Mouse (Mus musculus) MEL (cell line): ENCODE measurements around the gene Wwtr1. TPM values are rescaled to one million over a fixed set of nuclear protein-coding genes. Genes with fewer than 3 reads are reported as not detected.

ENCODE experiments used
- DNase-seq: peaks from one replicate; pipeline ENCODE4 v3.0.0; 2011; ENCODE audit warnings: low read depth, low spot score
- H3K27ac ChIP-seq: 2 replicates; pipeline ENCODE4 v1.5.1; 2012; ENCODE audit warnings: low read depth, mild to moderate bottlenecking, control low read depth, low read length, moderate library complexity; ENCODE audit not compliant: control insufficient read depth
- H3K27me3 ChIP-seq, 2 experiments: fragments of 150-350 bp in 1 of 2; sonication (generic) in 1 of 2; 2 replicates each; pipeline ENCODE4 v1.6.1; 2012; ENCODE audit warnings: low read length in 2 of 2, mild to moderate bottlenecking in 2 of 2, improper control_type of control experiment in 1 of 2, moderate library complexity in 1 of 2; ENCODE audit not compliant: insufficient read depth in 2 of 2, control insufficient read depth in 1 of 2
- H3K36me3 ChIP-seq, 2 experiments: 2 replicates each; pipeline ENCODE4 v1.6.1; 2012 to 2014; ENCODE audit warnings: low read length in 2 of 2, improper control_type of control experiment in 1 of 2, inconsistent platforms in 1 of 2, mild to moderate bottlenecking in 1 of 2; ENCODE audit not compliant: insufficient read depth in 2 of 2, control insufficient read depth in 1 of 2
- H3K4me1 ChIP-seq, 2 experiments: fragments of 150-350 bp in 1 of 2; sonication (generic) in 1 of 2; 2 replicates each; pipeline ENCODE4 v1.6.1; 2012; ENCODE audit warnings: low read length in 2 of 2, improper control_type of control experiment in 1 of 2, mild to moderate bottlenecking in 1 of 2; ENCODE audit not compliant: insufficient read depth in 2 of 2, control insufficient read depth in 1 of 2
- H3K4me3 ChIP-seq, 2 experiments: fragments of 150-350 bp in 1 of 2; sonication (generic) in 1 of 2; 2 replicates each; pipeline ENCODE4 v1.5.1; 2012; ENCODE audit warnings: low read depth in 2 of 2, low read length in 2 of 2, mild to moderate bottlenecking in 2 of 2, moderate library complexity in 2 of 2, control low read depth in 1 of 2, improper control_type of control experiment in 1 of 2; ENCODE audit not compliant: control insufficient read depth in 1 of 2, insufficient read depth in 1 of 2
- H3K79me2 ChIP-seq: 2 replicates; pipeline ENCODE4 v1.6.1; 2012; ENCODE audit warnings: mild to moderate bottlenecking, low read length, moderate library complexity; ENCODE audit not compliant: control insufficient read depth, poor library complexity, insufficient read depth
- H3K9ac ChIP-seq: 2 replicates; pipeline ENCODE4 v1.6.1; 2012; ENCODE audit warnings: low read depth, mild to moderate bottlenecking, control low read depth, low read length, moderate library complexity; ENCODE audit not compliant: control insufficient read depth, poor library complexity, severe bottlenecking
- H3K9me3 ChIP-seq: fragments of 150-350 bp; sonication (generic); replicated peaks from 2 replicates; pipeline ENCODE4 v1.6.1; 2012; ENCODE audit warnings: mild to moderate bottlenecking, low read length, improper control_type of control experiment, moderate library complexity; ENCODE audit not compliant: insufficient read depth
- E2F4 ChIP-seq: IDR thresholded peaks from 2 replicates; pipeline ENCODE4 v1.6.1; 2011; ENCODE audit warnings: low read depth, low read length, improper control_type of control experiment, borderline replicate concordance
- ELF1 ChIP-seq: IDR thresholded peaks from 2 replicates; pipeline ENCODE4 v1.6.1; 2014; ENCODE audit warnings: low read depth, mild to moderate bottlenecking, inconsistent platforms, low read length, improper control_type of control experiment, moderate library complexity
- EP300 ChIP-seq, 2 experiments: IDR thresholded peaks; 2 replicates each; pipeline ENCODE4 v1.6.1; 2011; ENCODE audit warnings: improper control_type of control experiment in 2 of 2, low read length in 2 of 2, low read depth in 1 of 2, mild to moderate bottlenecking in 1 of 2
- ETS1 ChIP-seq: IDR thresholded peaks from 2 replicates; pipeline ENCODE4 v1.6.1; 2012; ENCODE audit warnings: low read depth, mild to moderate bottlenecking, inconsistent platforms, low read length, improper control_type of control experiment, moderate library complexity
- GABPA ChIP-seq: IDR thresholded peaks from 2 replicates; pipeline ENCODE4 v1.6.1; 2012; ENCODE audit warnings: low read depth, mild to moderate bottlenecking, inconsistent platforms, low read length, improper control_type of control experiment, moderate library complexity
- HCFC1 ChIP-seq: IDR thresholded peaks from 2 replicates; pipeline ENCODE4 v1.6.1; 2012; ENCODE audit warnings: low read depth, mild to moderate bottlenecking, inconsistent platforms, low read length, improper control_type of control experiment, moderate library complexity
- KAT2A ChIP-seq: conservative IDR thresholded peaks from 2 replicates; pipeline ENCODE4 v1.6.1; 2012; ENCODE audit warnings: low read depth, low read length, improper control_type of control experiment, inconsistent platforms
- MAX ChIP-seq: IDR thresholded peaks from 2 replicates; pipeline ENCODE4 v1.6.1; 2011; ENCODE audit warnings: low read length, improper control_type of control experiment
- MEF2A ChIP-seq: IDR thresholded peaks from 2 replicates; pipeline ENCODE4 v1.6.1; 2014; ENCODE audit warnings: low read depth, mild to moderate bottlenecking, inconsistent platforms, low read length, improper control_type of control experiment; ENCODE audit not compliant: poor library complexity, insufficient replicate concordance, severe bottlenecking; ENCODE audit errors: extremely low read depth
- MXI1 ChIP-seq: IDR thresholded peaks from 2 replicates; pipeline ENCODE4 v1.6.1; 2011; ENCODE audit warnings: mild to moderate bottlenecking, low read depth, low read length, improper control_type of control experiment
- MYC ChIP-seq: IDR thresholded peaks from 2 replicates; pipeline ENCODE4 v1.6.1; 2011; ENCODE audit warnings: low read depth, mild to moderate bottlenecking, low read length, improper control_type of control experiment, moderate library complexity
- NELFE ChIP-seq: IDR thresholded peaks from 2 replicates; pipeline ENCODE4 v1.6.1; 2011; ENCODE audit warnings: low read depth, low read length, improper control_type of control experiment
- NRF1 ChIP-seq: IDR thresholded peaks from 2 replicates; pipeline ENCODE4 v1.6.1; 2014; ENCODE audit warnings: low read depth, mild to moderate bottlenecking, inconsistent platforms, low read length, improper control_type of control experiment, moderate library complexity; ENCODE audit not compliant: poor library complexity, insufficient read depth, severe bottlenecking
- POLR2AphosphoS2 ChIP-seq: IDR thresholded peaks from 2 replicates; pipeline ENCODE4 v1.6.1; 2011; ENCODE audit warnings: low read length, improper control_type of control experiment
- RAD21 ChIP-seq: IDR thresholded peaks from 2 replicates; pipeline ENCODE4 v1.6.1; 2011; ENCODE audit warnings: mild to moderate bottlenecking, low read depth, low read length, improper control_type of control experiment
- SMC3 ChIP-seq: IDR thresholded peaks from 2 replicates; pipeline ENCODE4 v1.6.1; 2011; ENCODE audit warnings: low read depth, low read length, improper control_type of control experiment
- TAL1 ChIP-seq: IDR thresholded peaks from 2 replicates; pipeline ENCODE4 v1.6.1; 2012; ENCODE audit warnings: mild to moderate bottlenecking, inconsistent platforms, low read length, moderate library complexity, mixed read lengths
- TBP ChIP-seq: IDR thresholded peaks from 2 replicates; pipeline ENCODE4 v1.8.0; 2011; ENCODE audit warnings: low read depth, low read length, improper control_type of control experiment
- ZMIZ1 ChIP-seq: IDR thresholded peaks from 2 replicates; pipeline ENCODE4 v1.6.1; 2012; ENCODE audit warnings: low read depth, mild to moderate bottlenecking, inconsistent platforms, low read length, improper control_type of control experiment, moderate library complexity
- polyA plus RNA-seq, 2 experiments: library from polyadenylated mRNA; stranded (reverse) in 1 of 2; unstranded in 1 of 2; fragments of >175 nt in 1 of 2; fragments of >200 nt in 1 of 2; gene quantifications; 2 replicates each; pipeline versions ENCODE4 v1.2.1 to v1.2.4; 2012; ENCODE audit warnings: low replicate concordance in 2 of 2, low read depth in 1 of 2; ENCODE audit not compliant: insufficient read length in 2 of 2, insufficient read depth in 1 of 2, missing spikeins in 1 of 2
- total RNA-seq: library from RNA; depleted of rRNA; stranded (reverse); fragments of 300-350 nt; gene quantifications from 2 replicates; pipeline ENCODE4 v1.2.3, GENCODE M21; 2012

Gene Wwtr1
- total and polyA plus RNA-seq, 3 experiments, result not detected

DNA sequence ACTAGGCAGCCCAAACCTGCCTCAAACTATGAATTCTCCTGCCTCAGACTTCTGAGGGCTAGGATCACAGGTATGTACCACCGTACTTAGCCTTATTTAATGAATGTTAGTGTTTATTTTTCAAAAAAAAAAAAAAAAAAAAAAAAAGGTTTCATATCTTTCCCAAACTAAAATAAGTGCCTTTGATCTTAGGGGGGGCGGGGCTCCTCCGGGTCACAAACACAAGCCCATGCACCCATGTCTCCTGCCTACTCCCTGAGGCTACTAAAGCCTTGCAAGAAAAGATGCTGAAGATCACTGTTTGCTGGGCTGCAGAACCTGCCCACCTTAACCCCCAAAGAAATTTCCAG, 20.8 kb downstream of the Wwtr1 start:
- DNase-seq, result no peak
- Histone ChIP-seq H3K4me3 (no peak overlapping the region), H3K9ac (no peak overlapping the region), H3K79me2 (no peaks in the 10 kb centered on the region), H3K27me3 (no peaks in the 10 kb centered on the region; a peak in 1 of 4 replicates), H3K27ac (no peak overlapping the region), H3K9me3 (no peaks in the 10 kb centered on the region), H3K4me1 (no peaks in the 10 kb centered on the region), H3K36me3 (no peaks in the 10 kb centered on the region)
- TF ChIP-seq RAD21 (no peak), E2F4 (no peak), TBP (no peak)

DNA sequence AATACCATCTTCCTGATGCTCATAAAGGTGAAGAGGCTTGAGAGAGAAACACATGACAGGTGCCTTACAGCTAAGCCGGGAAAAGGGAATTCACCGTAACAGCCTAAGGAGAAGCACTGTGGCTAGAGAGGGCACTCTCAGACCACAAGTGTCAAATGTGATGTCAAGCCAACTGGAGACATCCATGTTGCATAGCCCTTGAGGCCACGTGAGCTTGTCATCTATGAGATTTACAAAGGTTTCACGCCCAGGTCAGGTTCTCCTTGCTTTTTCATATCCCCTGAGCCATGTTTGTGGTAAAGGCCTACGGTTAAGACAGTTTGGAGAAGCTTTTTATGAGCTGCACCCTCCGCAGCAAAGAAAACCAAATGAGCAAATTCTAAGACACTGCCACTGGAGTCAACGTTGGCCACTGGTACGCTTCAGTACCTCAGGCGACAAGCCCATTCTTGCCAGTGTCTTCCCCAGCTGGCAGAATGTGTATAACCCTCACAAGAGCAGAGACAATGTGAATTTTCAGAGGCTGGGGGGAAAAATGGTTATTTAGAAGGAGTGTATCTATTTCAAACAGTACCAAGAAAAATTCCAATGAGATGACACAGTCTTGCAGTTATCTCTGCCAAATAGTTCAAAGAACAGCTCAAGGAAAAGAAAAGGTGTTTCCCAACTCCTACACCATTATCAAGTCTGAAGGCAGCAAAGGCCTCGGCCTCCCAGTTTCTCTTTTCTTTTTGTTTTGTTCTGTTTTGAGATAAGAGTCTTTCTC, 21.4 kb downstream of the Wwtr1 start:
- no peak overlapping the region for H3K4me3 ChIP-seq
- no peak for DNase-seq
- no peaks in the 10 kb centered on the region for H3K36me3 ChIP-seq
- TF ChIP-seq KAT2A (no peak), NRF1 (no peak), HCFC1 (no peak), ZMIZ1 (no peak), NELFE (no peak), ELF1 (no peak), ETS1 (no peak), MAX (no peak), MYC (no peak), MXI1 (no peak), MEF2A (no peak), POLR2AphosphoS2 (no peak), TAL1 (no peak), GABPA (no peak), EP300 (IDR thresholded peaks at IDR 0.05; ENCODE audit: low read depth in 1 of 2, low read length in 2 of 2) (no peak), SMC3 (no peak)
- TF ChIP-seq, all 39 proteins: peak for 0
- Histone ChIP-seq H3K27me3 (no peaks in the 10 kb centered on the region; a peak in 1 of 4 replicates), H3K27ac (no peak overlapping the region), H3K4me1 (no peaks in the 10 kb centered on the region), H3K9ac (no peak overlapping the region), H3K9me3 (no peaks in the 10 kb centered on the region), H3K79me2 (no peaks in the 10 kb centered on the region)
